ENCODE assay signal across 30 mouse cellular contexts in the genomic region with DNA sequence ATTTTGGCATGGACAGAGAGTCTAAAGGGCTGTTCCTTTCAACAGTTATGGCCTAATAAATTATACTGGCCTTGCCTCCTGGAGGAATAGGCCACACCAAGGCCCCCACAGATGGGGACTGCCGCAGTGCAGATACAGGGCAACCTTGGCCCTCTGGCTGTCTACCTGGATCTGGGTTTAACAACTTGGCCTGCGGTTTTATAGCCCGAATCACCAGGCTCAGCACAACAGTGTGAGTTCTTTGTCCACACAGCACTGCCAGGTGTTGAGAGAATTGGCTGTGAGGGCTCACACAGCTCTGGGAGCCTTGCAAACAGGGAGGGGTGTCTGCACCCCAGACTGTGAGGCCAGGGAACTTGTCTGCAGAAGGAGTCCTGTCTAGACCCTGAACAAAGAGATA. TPM values are rescaled to one million over a fixed set of nuclear protein-coding genes. Genes with fewer than 3 reads are reported as not detected.
DNase-seq lines count a peak whose midpoint lies in the region; ATAC-seq and TF ChIP-seq lines count a peak whose summit lies in the region.
"Had no signal": no experiment of that assay in that cellular context is flagged by ENCODE, and none has a peak within 500 bp of the region (broad histone marks: within the 10 kb centered on the region; RNA-seq: fewer than 3 reads in every experiment).

No protein-coding gene starts in this region.

- peak; percentile 24 for DNase-seq in embryo, embryonic 11.5 days (ENCODE audit: low read depth, low spot score)
- no peak for DNase-seq in embryo, embryonic 10 days (ENCODE audit: low spot score)
- peak; percentile 22 to 33 for DNase-seq in adrenal gland, postnatal 36 days
- no peak for DNase-seq in liver
- no peak for DNase-seq in layer of hippocampus, adult 2 months (ENCODE audit: low spot score in 2 of 2)
- DNase-seq: cerebellum, adult 11 months; cerebellum, adult 9-10 months; cerebellum, postnatal 36 days; embryo, embryonic 11 days; gastrocnemius, postnatal 10 days; kidney, adult 2 months; lung, adult 2 months; lung, postnatal 10 days; right cerebral cortex, postnatal 14 days; thymus, postnatal 4 days had no signal

- no peaks in the 10 kb centered on the region for H3K4me1 ChIP-seq in intestine, postnatal 0 days (replicated peaks; ENCODE audit: control insufficient read depth, insufficient read depth, low read length)
- H3K4me1 ChIP-seq in limb, embryonic 13.5 days: peaks cover 27% of the 10 kb centered on the region
- no peaks in the 10 kb centered on the region for H3K4me1 ChIP-seq in hindbrain, embryonic 12.5 days
- H3K4me1 ChIP-seq: midbrain, embryonic 13.5 days; neural tube, embryonic 13.5 days had no signal

- H3K27me3 ChIP-seq in intestine, postnatal 0 days (replicated peaks; ENCODE audit: control insufficient read depth, insufficient read depth, low read length): no peaks in the 10 kb centered on the region
- H3K27me3 ChIP-seq in limb, embryonic 13.5 days: no peaks in the 10 kb centered on the region
- H3K27me3 ChIP-seq in hindbrain, embryonic 12.5 days: no peaks in the 10 kb centered on the region
- H3K27me3 ChIP-seq: embryonic facial prominence, embryonic 13.5 days; heart, embryonic 15.5 days; midbrain, embryonic 13.5 days; neural tube, embryonic 13.5 days had no signal

- H3K27ac ChIP-seq in intestine, postnatal 0 days (ENCODE audit: low read depth, low read length): no peak overlapping the region; the same call in 1 of the 2 replicates
- H3K27ac ChIP-seq in limb, embryonic 13.5 days: peak overlapping the region; percentile 79
- no peak overlapping the region for H3K27ac ChIP-seq in layer of hippocampus, adult 2 months
- no peak overlapping the region for H3K27ac ChIP-seq in hindbrain, embryonic 12.5 days
- H3K27ac ChIP-seq: embryonic facial prominence, embryonic 13.5 days; forebrain, embryonic 10.5 days; hindbrain, embryonic 14.5 days; kidney, postnatal 0 days; left cerebral cortex, adult 2 months; liver, embryonic 14.5 days; macrophage; midbrain, embryonic 13.5 days; neural tube, embryonic 13.5 days had no signal

- no peak overlapping the region for H3K4me2 ChIP-seq in intestine, postnatal 0 days (replicated peaks; ENCODE audit: low read depth)
- H3K4me2 ChIP-seq in limb, embryonic 13.5 days (replicated peaks): no peak overlapping the region
- H3K4me2 ChIP-seq in hindbrain, embryonic 12.5 days (replicated peaks): no peak overlapping the region
- H3K4me2 ChIP-seq: embryonic facial prominence, embryonic 13.5 days; heart, embryonic 15.5 days; hindbrain, embryonic 14.5 days; midbrain, embryonic 13.5 days; neural tube, embryonic 13.5 days had no signal

- H3K36me3 ChIP-seq in intestine, postnatal 0 days (ENCODE audit: control insufficient read depth, insufficient read depth): no peaks in the 10 kb centered on the region
- no peaks in the 10 kb centered on the region for H3K36me3 ChIP-seq in limb, embryonic 13.5 days
- no peaks in the 10 kb centered on the region for H3K36me3 ChIP-seq in hindbrain, embryonic 12.5 days
- H3K36me3 ChIP-seq: embryonic facial prominence, embryonic 13.5 days; forebrain, embryonic 10.5 days; heart, embryonic 15.5 days; midbrain, embryonic 13.5 days; neural tube, embryonic 13.5 days had no signal

- peak; percentile 78 for ATAC-seq in intestine, postnatal 0 days
- peak; percentile 89 for ATAC-seq in limb, embryonic 13.5 days (ENCODE audit: low FRiP score, low read depth)
- ATAC-seq in hindbrain, embryonic 12.5 days (ENCODE audit: low FRiP score): no peak
- ATAC-seq: CD4-positive, CD25-positive, alpha-beta regulatory T cell, adult 4 months; forebrain, embryonic 16.5 days; midbrain, embryonic 13.5 days had no signal

- no peak for TF ChIP-seq CTCF in intestine, postnatal 0 days (IDR thresholded peaks at IDR 0.05; ENCODE audit: low read depth)
- TF ChIP-seq CTCF in layer of hippocampus, adult 2 months (conservative IDR thresholded peaks at IDR 0.05): no peak

- 50% methylated on average over 3 of the region's 3 CpGs for WGBS in intestine, postnatal 0 days
- 21% methylated on average over 3 of the region's 3 CpGs for WGBS in limb, embryonic 13.5 days
- WGBS in hindbrain, embryonic 12.5 days: 87% methylated on average over 3 of the region's 3 CpGs

- H3K9me3 ChIP-seq in intestine, postnatal 0 days (ENCODE audit: control insufficient read depth): no peaks in the 10 kb centered on the region
- no peaks in the 10 kb centered on the region; the same call in 1 of the 2 replicates for H3K9me3 ChIP-seq in limb, embryonic 13.5 days
- H3K9me3 ChIP-seq in hindbrain, embryonic 12.5 days (replicated peaks): no peaks in the 10 kb centered on the region
- H3K9me3 ChIP-seq: embryonic facial prominence, embryonic 13.5 days; forebrain, embryonic 10.5 days; heart, embryonic 15.5 days; midbrain, embryonic 13.5 days; neural tube, embryonic 13.5 days had no signal

- H3K9ac ChIP-seq in intestine, postnatal 0 days (ENCODE audit: low read depth, low read length): no peak overlapping the region
- no peak overlapping the region for H3K9ac ChIP-seq in limb, embryonic 13.5 days
- H3K9ac ChIP-seq in hindbrain, embryonic 12.5 days: no peak overlapping the region
- H3K9ac ChIP-seq: embryonic facial prominence, embryonic 13.5 days; heart, embryonic 15.5 days; hindbrain, embryonic 14.5 days; liver, embryonic 14.5 days; midbrain, embryonic 13.5 days; neural tube, embryonic 13.5 days had no signal

- H3K4me3 ChIP-seq in intestine, postnatal 0 days (ENCODE audit: low read depth, low read length): no peak overlapping the region
- H3K4me3 ChIP-seq in limb, embryonic 13.5 days: no peak overlapping the region
- no peak overlapping the region for H3K4me3 ChIP-seq in layer of hippocampus, adult 2 months
- H3K4me3 ChIP-seq in hindbrain, embryonic 12.5 days: no peak overlapping the region
- H3K4me3 ChIP-seq: embryonic facial prominence, embryonic 13.5 days; forebrain, embryonic 10.5 days; heart, embryonic 15.5 days; left cerebral cortex, adult 2 months; midbrain, embryonic 13.5 days; neural tube, embryonic 13.5 days had no signal

RNA-seq across cellular contexts. Expression of gene Kat6b, which starts 18.8 kb away (rescaled TPM):
- 10 to 100 TPM; 42.5 to 47.8 TPM for total RNA-seq in adrenal gland, postnatal 36 days (2021)
- polyA plus RNA-seq in intestine, postnatal 0 days (2015; fragmentation: Nextera tagmentation; extraction: Ambion mirVana): 4.8 and 5.5 TPM in 2 replicates
- 30.7 and 31.4 TPM in 2 replicates for polyA plus RNA-seq in limb, embryonic 13.5 days (2015; fragmentation: Nextera tagmentation; extraction: Ambion mirVana)
- total RNA-seq in layer of hippocampus, adult 2 months (2021): 100 to 1,000 TPM; 104 to 117 TPM
- polyA plus RNA-seq in hindbrain, embryonic 12.5 days (2016; fragmentation: Nextera tagmentation; extraction: Ambion mirVana): 27.1 and 27.5 TPM in 2 replicates

Comparison
In these comparisons a context has a peak if more than half of its experiments do, and no peak if none do; other contexts are left out.
1. DNase-seq: peak in embryo, embryonic 11.5 days (single experiment) and adrenal gland, postnatal 36 days (2 of 2); none in embryo, embryonic 10 days (single experiment), liver (single experiment) and layer of hippocampus, adult 2 months (0 of 2).